Mouse (Mus musculus) monocyte, adult 2 months (primary cell): ENCODE measurements at regions not wholly inside any gene's neighbourhood (a gene's known extent, or its start where the extent isn't known, plus 50 kb on each side); places are given as distances from the start of the nearest gene placed in this dataset.
"Not testable (repeated sequence)": the region's sequence is repeated elsewhere in the genome, so short reads cannot be mapped to it uniquely, and the experiment has no call there.

Experiments
- DNase-seq, 2 experiments: peaks; one replicate each; pipeline ENCODE4 v3.0.0; 2022; ENCODE audit warnings: low spot score in 2 of 2, low read depth in 1 of 2

DNA sequence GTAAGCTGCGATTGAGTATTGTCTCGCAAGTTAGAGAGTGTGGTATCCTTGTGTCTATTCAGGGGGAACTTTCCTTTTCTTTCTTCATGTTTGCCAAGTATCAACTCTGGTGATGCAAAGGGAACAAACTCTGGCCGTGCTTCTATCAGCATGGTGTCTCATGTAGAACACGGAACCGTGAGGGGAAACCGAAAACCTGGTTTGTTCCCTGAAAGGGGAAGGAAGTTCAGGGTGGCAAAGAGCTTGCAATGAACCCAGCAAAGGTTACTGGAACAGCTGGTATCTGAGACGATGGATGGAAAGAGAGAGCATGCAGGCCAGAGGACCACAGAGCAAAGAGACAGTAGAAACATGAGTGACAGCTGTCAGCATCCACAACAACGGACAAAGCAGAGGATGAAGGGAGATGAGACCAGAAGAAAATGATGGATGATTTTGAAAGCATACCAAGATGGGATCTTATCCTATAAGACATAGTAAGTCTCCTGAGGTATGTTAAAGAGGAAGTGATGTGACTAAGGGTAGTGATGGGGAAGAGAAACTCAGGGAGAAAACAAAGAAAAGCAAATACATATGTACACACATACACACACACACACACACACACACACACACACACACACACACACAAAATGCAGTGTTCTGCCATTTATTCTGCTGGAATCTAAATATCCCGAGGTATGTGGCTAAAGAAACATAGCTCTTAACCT is 199.8 kb upstream of the Peli2 start:
- DNase-seq, result peak; percentile 62 to 73

DNA sequence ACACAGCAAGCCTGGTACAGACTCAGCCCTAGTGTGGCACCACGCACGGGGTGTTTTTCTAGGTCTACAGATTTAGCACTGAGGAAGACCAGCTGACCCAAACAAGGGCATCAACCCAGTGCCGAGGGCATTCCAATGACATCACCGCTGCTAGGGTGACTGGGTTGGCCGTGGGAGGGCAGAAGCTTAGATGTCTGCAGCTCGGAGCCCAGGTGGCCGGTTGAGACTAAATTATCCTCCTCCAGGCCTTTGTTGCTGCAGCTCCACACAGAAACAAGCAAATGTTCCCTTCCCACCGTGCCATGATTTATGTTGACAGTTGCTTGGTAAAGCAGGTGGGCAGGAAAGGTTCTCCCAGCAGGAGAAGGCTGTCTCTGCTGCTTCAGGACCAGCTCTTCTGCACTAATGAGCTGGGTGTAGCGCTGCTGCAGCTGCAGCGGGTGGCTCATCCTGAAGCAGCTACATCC is 198.8 kb upstream of the Peli2 start:
- no peak for DNase-seq

DNA sequence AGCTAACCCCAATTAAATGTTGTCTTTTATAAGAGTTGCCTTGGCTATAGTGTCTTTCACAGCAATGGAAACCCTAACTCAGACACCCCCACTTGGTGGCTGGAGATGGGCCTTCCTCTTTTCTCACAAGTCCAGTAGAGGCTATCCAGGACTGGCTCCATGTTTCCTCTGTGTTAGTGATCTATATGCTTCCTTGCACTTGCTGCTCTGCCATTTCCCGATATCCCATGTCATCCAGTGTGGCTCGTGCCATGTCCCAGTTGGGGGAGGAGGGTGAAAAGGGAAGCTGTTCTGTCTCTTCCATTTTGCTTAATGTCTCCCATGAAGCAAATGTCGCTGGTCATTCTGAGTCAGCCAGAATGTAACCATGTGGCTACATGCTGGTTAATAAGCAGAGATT is 194.2 kb upstream of the Peli2 start:
- DNase-seq, result no peak

DNA sequence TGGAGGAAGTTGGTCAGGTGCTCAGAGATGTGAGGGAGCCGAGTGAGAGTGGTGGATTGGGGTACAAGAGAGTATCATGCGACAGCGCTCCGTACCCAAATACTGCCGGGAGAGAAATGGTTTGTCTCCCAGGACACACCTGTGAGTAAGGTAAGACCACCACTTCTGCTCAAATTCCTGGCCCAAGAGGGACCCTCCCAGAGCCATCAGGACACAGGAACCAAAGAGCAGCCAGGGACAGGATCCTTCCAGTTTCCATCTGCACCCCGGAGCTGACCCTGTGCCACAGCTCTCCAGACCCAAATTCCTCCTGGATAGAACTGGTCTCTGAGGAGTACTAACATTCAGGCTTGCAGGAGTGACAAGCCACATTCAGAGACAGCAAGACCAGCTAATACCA is 185.2 kb upstream of the Peli2 start:
- no peak for DNase-seq

DNA sequence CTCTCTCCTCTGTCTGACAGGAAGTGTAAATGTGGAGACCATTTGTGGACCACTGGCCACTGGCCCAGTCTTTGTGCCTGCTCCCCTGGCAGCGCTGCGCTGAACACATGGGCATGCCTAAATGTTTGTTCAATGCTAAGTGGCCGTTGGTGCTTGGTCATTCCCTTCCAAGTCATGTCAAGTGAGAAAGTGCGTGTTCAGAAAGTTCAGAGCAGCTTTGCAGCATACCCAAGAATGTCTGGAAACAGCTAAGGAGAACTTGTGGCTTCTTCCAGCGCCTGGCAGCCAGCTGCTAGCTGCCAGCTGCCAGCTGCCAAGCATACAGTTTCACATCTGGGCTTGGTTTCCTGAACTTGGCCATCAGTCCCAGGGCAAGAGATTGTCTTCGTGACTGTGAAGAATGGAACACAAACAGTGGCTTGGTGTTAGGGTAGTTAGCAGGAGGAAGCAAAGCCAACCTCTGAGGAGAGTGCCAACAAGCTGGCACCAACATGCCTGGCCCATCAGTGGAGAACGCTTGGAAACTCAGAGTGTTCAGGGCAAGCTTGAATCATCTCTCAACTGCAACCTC is 183.5 kb upstream of the Peli2 start:
- no peak for DNase-seq

DNA sequence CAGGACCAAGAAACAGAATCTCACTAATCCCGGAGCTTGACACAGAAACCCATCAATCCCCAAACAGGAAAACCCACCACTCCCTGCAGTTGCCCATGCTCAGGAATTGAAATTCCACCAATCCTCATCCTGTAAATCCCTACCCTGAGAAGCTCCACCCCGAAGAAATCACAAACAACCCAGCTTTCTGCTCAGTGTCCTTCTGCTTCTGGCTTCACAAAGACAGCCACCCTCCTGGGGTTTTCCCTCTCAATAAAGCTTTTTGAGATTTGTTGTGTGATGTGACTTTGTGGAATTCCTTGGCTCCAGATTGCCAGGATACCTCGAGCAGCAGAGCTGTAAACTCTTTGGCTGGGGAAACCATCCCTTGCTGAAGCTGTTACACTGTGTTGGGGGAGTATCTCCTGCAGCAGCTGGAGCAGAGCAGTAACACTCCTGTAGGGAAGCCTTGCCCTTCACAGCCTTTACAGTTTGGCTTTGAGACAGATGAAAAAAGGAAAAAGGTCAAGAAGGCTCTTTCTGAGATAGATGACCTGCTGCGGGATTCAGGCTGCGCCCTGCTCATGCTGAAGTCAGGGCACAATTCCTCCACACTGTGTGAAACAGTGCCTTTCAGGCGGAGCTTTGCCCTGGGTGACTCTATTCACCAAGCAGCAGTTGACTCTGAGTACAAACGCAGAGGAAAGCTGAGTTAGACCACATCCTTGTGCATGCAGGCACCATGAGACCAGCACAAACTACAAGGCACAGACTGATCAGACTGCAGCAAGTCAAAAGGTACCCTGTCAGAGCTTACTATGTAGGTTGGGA is 180.6 kb upstream of the Peli2 start:
- DNase-seq, result no peak

DNA sequence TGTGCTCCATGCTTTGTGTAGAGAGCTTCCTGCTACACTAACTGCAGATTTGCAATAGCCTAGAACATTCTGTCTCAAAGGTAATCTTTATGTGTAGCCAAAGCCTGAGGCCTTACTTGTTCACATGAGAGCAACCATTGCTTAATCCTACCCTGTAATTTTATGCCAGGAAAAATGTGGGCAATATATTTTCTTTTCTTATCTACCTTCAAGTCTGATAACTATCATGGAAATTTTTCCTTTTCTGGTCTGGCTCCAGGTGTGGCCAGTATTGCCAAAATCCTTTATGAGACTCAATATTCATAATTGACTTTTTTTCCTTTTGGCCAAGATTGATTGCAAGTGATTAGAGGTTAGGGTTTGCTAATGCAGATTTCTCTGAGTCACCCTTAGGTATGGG is 178.0 kb upstream of the Peli2 start:
- DNase-seq, result no peak

DNA sequence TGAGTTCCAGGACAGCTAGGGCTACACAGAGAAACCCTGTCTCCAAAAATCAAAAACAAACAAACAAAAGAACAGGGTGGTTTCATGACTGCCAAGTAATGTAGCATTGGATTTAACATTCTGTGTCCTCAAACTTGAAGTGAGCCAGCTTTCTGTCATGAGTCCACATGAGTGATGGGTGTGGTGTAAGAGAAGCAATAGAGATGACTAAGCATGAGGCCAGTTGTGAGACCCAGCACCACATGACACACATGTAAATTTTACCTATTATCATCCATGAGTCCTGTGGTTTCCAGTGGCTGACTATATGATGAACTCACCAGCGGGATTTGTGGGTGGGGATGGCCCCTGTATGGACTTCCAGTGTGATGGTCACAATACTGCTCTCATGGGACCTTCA is 176.0 kb upstream of the Peli2 start:
- DNase-seq, result no peak

DNA sequence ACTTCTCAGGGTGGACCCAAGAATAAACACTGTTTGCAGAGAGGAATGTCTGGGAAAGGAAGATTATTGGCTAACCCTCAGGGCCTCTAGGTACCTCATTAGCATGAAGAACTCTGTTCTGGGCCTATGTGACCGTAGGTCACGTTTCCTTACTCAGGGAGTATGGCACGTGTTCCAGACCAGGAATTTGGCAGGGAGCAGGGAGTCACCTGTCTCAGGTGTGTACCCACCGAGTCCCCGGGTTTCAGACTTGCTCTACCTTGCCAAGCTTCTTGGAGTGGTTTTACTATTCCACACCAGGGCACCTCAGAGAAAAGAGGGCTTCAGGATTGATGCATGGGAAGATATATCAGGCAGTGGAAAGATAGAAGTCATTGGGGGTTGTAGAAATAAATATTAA is 169.6 kb upstream of the Peli2 start:
- DNase-seq, result no peak

DNA sequence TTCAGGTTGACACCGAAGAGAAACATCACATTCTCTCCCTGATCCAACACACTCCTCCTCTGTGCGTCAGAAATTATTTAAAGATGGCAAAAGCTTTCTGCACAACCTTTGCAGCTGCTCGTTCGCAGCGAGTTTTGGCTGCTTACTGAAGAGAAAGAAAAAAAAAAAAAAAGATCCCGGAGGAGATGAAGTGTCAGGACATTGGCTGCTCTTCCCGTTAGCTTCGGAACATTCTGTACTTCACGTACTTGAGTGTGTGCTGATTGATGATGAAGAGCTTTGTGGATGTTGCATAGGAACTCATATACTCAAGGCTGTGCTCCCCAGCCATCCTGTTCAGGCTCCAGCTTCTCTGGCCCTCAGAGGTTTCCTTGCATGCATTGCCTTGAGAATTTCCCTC is 162.5 kb upstream of the Peli2 start:
- no peak for DNase-seq

DNA sequence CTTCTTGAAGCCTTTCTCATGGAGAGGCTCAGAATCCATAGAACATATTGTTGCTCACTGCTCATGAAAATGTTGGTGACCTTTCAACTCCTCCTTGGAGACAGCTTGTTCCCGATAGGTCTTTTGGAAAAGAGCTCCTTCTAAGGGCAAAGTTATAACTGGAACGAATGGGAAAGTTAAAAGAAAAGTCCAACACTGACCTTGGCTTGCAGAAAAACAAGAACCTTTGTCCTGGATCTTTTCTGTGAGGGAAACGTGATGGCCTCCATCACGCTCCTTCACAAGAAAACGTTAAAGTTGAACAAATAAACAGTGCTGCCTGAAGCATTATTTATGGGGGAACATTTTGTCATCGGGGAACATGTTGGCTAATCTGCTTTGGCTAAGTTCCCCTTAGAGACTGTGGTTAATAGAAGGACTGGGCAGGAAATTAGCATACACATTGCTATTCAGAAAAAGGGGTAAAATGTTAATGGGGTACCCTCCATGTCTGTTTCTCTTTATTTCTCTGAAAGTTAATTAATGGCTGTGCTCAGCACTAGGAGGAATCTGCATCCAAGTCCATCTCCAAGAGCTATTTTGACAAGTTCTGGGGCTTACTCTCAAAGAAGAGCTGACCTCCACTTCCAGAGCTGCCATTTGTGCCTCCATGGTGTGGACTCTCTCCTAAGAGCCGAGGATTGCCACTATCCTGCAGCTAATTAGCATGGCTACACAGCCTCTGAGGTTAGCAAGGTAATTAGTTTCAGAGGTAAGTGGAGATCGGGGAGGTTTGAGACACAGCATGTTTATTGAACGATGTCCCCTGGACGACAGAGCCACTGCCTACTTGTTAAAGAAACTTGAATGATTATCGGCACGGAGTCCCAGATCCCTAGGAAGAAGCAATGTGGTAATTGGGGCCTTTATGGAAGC is 161.0 kb upstream of the Peli2 start:
- DNase-seq, result no peak

DNA sequence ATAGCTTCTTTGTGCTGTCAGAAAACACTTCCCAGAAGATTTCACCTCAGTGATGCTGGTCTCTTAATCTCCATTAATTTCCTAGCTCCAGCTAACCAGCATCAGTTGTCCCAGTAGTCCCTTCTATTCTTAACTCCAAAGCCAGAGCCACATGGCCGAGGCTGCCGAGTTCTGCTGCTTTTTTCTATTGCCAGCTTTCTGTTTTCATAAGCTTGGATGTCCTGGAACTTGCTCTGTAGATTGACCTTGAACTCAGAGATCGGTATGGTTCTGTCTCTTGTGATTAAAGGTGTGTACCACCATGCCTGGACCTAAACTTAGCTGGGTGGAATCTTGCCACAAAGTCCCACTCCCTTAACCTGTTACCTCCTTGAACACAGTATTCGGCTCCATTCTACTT is 155.8 kb upstream of the Peli2 start:
- DNase-seq, result not testable (repeated sequence)

DNA sequence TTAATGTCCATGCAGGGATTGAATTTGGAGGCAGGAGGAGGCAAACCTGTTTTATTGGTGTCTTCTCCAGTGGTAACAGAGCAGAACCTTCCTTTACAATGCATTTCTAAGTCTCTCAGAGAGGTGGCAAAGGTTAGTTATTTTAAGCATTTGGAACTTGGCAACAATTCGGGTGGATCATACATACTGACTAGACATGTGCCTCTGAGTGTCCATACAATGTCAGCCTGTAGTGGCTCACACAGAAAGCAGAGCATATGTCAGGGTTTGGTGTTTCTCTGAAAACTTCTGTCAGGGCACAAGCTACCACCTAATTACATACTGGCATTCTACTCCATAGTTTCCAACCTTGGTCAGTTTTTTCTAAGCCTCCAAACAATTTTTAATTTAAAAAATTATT is 150.8 kb upstream of the Peli2 start:
- no peak for DNase-seq

DNA sequence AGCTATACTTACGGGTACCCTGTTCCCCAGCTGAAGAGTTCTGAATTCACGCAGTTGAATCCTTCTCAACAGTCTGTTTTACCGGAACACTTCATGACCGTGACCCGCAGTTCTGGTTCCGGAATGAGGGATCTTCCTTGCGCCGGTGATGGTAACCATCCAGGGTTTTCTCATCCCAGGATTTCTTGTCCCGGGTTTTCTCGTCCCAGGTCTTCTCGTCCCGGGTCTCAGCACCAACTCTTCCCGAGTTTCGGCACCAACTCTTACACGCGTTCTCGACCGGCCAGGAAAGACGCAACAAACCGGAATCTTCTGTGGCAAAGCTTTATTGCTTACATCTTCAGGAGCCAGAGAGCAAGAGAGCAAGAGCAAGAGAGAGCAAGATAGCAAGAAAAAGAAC is 147.5 kb upstream of the Peli2 start:
- DNase-seq, result not testable (repeated sequence)

DNA sequence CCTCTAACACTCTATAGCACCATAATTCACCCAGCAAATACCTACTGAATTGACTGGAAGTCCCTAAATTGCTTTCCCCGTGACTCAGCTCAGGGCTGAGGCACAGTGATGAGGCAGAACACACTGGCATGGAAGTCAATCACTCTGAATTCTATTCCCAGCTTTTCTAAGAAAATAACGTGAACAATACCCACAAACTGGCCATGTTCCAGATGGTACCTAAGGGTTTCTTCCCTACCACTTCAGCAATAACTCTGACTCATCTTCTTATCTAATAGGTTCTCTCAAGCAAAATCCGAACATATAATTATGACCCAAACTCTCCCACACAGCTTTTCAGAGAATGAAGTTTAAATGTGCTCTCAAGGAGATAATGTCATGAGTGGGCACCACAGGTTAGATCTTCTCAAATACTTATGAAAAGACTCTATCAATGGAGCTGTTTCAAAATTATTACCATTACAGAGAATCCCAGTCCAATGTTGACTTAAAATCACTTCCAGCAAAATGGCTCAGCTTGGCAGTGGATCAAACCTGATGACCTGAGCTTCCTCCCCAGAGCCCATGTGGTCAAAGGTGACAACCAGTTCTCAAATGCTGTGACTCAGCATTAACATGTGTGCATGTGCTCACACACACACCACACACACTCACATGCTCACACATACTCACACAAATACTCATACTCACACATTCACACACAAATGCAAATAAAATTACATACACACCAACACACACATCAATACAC is 137.5 kb upstream of the Peli2 start:
- DNase-seq, result no peak

DNA sequence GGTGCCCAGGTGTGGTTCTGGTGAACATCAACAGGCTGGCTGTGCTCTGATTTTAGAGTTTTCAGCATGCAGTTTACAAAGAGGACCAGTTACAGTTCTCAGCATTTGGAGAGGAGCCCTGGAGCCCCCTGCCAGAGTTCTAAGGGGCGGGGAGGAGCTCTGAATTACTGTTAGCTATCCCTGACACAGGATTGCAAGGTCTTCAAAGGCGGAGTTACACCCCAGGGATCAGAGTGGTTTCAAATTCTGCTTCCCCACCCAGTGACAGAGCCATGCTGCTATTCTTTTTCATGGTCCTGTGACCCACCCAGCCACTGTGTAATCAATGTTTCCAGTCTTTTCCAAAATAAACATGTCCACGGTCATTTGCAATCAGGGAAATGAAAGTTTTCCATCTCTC is 134.1 kb upstream of the Peli2 start:
- no peak for DNase-seq

DNA sequence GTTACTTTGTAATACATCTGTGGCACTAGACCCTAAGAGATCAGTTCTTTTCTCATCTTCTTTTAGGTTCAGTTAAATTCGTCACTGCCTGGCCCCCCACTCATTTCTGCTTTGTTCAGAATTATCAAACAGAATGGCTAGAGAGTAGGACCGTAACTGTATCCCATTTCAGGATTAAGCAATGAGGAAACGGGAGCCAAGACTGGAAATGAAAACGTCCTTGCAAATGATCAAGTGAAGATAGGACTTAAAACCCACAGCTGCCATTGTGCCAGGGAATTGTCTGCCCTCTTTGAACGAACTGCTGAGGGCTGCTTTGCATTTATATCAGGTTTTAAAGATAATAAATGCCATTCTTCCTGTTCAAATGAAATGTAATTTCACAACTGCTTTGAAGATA is 133.7 kb upstream of the Peli2 start:
- no peak for DNase-seq

DNA sequence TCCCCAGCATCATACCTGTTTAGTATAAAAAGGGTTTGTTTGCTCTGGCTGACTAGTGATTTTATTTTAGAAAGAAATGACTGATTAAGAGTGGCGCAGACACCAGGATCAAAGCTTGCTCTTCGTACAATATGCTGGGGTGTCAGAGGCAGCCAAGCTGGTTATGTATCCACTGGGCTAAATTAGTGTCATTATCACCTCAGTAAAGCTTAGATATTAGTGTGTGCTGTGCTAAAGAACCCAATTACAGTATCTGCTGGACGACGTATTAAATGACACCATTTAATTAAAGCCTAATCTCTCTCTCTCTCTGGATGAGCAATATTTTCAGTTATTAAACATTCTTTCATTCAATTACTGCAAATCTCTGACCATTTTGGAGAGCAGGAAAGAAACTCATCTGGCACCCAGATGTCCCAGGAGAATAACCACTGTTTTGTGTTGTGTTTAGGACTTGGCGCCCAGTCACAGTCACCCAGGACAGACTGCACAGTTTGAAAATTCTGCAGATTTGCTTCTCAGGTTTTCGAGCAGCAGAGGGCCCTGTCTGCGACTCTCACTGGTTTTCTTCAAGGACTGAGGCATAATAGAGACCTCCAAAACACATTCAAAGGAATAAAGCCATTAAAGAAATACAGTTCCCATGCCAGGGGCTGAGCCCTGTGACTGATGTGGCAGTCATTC is 133.1 kb upstream of the Peli2 start:
- no peak for DNase-seq

DNA sequence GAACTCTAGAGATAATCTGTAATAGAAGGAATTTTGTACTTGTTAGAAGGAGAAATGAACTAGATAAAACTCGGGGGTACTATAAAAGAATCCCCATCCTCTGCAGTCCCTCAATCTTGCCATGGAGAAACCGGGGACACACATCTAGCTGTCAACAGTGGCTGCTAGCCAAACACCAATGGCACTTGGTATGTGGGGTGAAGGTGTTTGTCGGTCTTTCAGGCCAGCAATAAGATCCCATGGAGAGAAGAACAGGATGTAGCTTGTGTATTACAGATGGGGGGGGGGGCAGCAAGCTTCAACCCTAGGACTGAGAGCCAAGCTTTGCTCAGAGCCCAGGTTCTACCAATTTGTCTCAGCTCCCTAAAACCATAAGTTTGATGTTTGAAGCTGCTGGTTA is 132.5 kb upstream of the Peli2 start:
- DNase-seq, result no peak

DNA sequence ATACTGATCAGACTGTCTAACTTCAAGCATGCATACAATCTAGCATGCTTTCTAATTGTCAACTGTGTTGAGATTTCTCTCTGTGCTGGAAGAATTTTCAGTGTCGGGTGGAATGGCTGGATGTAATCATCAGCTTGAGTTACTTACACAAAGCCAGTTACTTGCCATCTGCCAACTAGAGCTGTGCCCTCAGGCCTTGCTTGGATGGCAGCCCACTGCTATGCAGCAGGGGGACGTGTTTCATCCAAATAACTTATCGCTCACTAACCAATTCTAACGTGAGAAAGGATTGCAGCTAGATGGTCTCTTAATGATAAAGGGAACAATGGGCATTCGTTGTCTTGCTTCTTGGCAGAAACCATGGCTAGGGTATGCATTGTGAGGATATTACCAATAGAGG is 131.3 kb upstream of the Peli2 start:
- no peak for DNase-seq
